Mouse (Mus musculus) brain, embryonic 14.5 days (tissue): ENCODE results near the gene Cdc37.

Experiments
- CTCF ChIP-seq: fragments of 200-500 bp; IDR thresholded peaks from 2 replicates; pipeline ENCODE4 v1.5.1; 2012; ENCODE audit warnings: inconsistent platforms, mild to moderate bottlenecking, moderate library complexity, borderline replicate concordance; ENCODE audit not compliant: insufficient read depth, insufficient read length; ENCODE audit errors: extremely low read depth
- POLR2A ChIP-seq: fragments of 200-500 bp; IDR thresholded peaks from 2 replicates; pipeline ENCODE4 v1.6.1; 2012; ENCODE audit warnings: mild to moderate bottlenecking, inconsistent platforms, borderline replicate concordance; ENCODE audit not compliant: poor library complexity, insufficient read depth, insufficient read length, severe bottlenecking; ENCODE audit errors: extremely low read depth

DNA sequence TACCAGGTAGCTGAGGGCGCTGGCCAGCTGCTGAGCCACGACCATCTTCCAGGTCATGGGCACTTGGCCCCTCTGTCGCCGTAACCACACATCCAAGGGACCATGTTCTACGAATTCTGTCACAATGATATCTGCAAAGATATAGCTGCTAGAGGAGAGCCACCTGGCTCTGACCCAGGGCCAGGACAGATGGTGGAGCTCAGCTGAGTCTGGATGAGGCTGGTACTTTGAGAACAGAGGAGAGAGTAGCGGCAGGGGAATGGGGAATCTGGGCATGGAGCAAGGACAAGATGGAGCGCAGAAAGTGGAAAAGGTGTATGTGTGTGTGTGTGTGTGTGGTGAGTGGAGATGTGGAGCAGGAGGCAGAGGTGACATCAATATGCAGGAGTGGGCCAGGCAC, 35.6 kb downstream of the Cdc37 start:
- TF ChIP-seq CTCF (no peak), POLR2A (no peak)
